Mouse (Mus musculus) limb, embryonic 11.5 days (tissue): ENCODE results near the gene Sh3pxd2a. TPM values are rescaled to one million over a fixed set of nuclear protein-coding genes. Genes with fewer than 3 reads are reported as not detected.

Source experiments
- ATAC-seq: fragments of 200-750 bp; cut with Nextera tagmentation; 2 replicates; pipeline ENCODE4 v1.8.0; 2017; ENCODE audit warnings: low read depth; ENCODE audit not compliant: insufficient number of reproducible peaks, low FRiP score, low TSS enrichment
- DNase-seq: peaks from one replicate; pipeline ENCODE4 v3.0.0-alpha.2; 2015; ENCODE audit warnings: low spot score
- H3K27ac ChIP-seq: fragments of 300-500 bp; sonication (generic); replicated peaks from 2 replicates; pipeline ENCODE4 v1.5.1; 2014; ENCODE audit warnings: low read depth, mild to moderate bottlenecking, low read length
- H3K27me3 ChIP-seq: fragments of 300-500 bp; sonication (generic); 2 replicates; pipeline ENCODE4 v1.6.1; 2014; ENCODE audit warnings: mild to moderate bottlenecking, low read length, mixed read lengths; ENCODE audit not compliant: control insufficient read depth, insufficient read depth
- H3K36me3 ChIP-seq: fragments of 300-500 bp; sonication (generic); 2 replicates; pipeline ENCODE4 v1.6.1; 2014; ENCODE audit warnings: mild to moderate bottlenecking, low read length, moderate library complexity, mixed read lengths; ENCODE audit not compliant: control insufficient read depth, insufficient read depth
- H3K4me1 ChIP-seq: fragments of 300-500 bp; sonication (generic); 2 replicates; pipeline ENCODE4 v1.6.1; 2014; ENCODE audit warnings: low read length, mixed read lengths; ENCODE audit not compliant: control insufficient read depth, insufficient read depth
- H3K4me2 ChIP-seq: fragments of 300-500 bp; sonication (generic); 2 replicates; pipeline ENCODE4 v1.6.1; 2014; ENCODE audit warnings: low read depth, mild to moderate bottlenecking, moderate library complexity; ENCODE audit not compliant: severe bottlenecking
- H3K4me3 ChIP-seq: fragments of 300-500 bp; sonication (generic); 2 replicates; pipeline ENCODE4 v1.5.1; 2014; ENCODE audit warnings: low read depth, low read length
- H3K9ac ChIP-seq: fragments of 300-500 bp; sonication (generic); 2 replicates; pipeline ENCODE4 v1.6.1; 2014; ENCODE audit warnings: mild to moderate bottlenecking, low read length
- H3K9me3 ChIP-seq: fragments of 300-500 bp; sonication (generic); 2 replicates; pipeline ENCODE4 v1.6.1; 2016; ENCODE audit warnings: low read length; ENCODE audit not compliant: control insufficient read depth
- WGBS: fragments of 180-500 bp; shearing (Covaris S2); extraction: QIAGEN DNeasy Blood & Tissue Kit; methylation state at CpG from one replicate; pipeline ENCODE4 v1.1.7; 2014; 5-methylcytosine and 5-hydroxymethylcytosine counted together
- polyA plus RNA-seq: library from polyadenylated mRNA; unstranded; fragments of >200 nt; fragmentation: Nextera tagmentation; extraction: Ambion mirVana; gene quantifications from 2 replicates; pipeline ENCODE4 v1.2.1, GENCODE M21; 2014

Gene Sh3pxd2a
- polyA plus RNA-seq, 1 experiment from 2014 or later, result 10.4 TPM

- DNase-seq (no peak), ATAC-seq (peak; percentile 45)
Observed at GRCm38 (mm10) chr19:47450261-47451137, 13.7 kb downstream of the Sh3pxd2a start.

GRCm38 (mm10) chr19:47449513-47450227 is 14.5 kb downstream of the Sh3pxd2a start:
- H3K9ac ChIP-seq, result no peak overlapping the region
- DNase-seq (no peak), ATAC-seq (no peak)
- no peaks in the 10 kb centered on the region; the same call in 1 of the 2 replicates for H3K36me3 ChIP-seq
- H3K27me3 ChIP-seq, result no peaks in the 10 kb centered on the region
- no peaks in the 10 kb centered on the region for H3K9me3 ChIP-seq
- no peak overlapping the region for H3K4me3 ChIP-seq
- WGBS, result 58% methylated on average over 4 of the region's 4 CpGs
- H3K4me2 ChIP-seq, result no peak overlapping the region
- H3K4me1 ChIP-seq, result peaks cover 32% of the 10 kb centered on the region
- H3K27ac ChIP-seq, result no peak overlapping the region

More at GRCm38 (mm10) chr19:47450261-47451137, 13.7 kb downstream of the Sh3pxd2a start:
- Histone ChIP-seq H3K9me3 (no peaks in the 10 kb centered on the region), H3K36me3 (no peaks in the 10 kb centered on the region; the same call in 1 of the 2 replicates), H3K27ac (no peak overlapping the region), H3K4me2 (no peak overlapping the region), H3K4me3 (no peak overlapping the region), H3K9ac (no peak overlapping the region), H3K27me3 (no peaks in the 10 kb centered on the region), H3K4me1 (peaks cover 32% of the 10 kb centered on the region)
- WGBS, result 37% methylated on average over 8 of the region's 8 CpGs

GRCm38 (mm10) chr19:47448618-47449151 is 15.5 kb downstream of the Sh3pxd2a start:
- Histone ChIP-seq H3K36me3 (no peaks in the 10 kb centered on the region; the same call in 1 of the 2 replicates), H3K4me1 (peaks cover 42% of the 10 kb centered on the region), H3K4me2 (no peak overlapping the region), H3K9me3 (no peaks in the 10 kb centered on the region), H3K27me3 (no peaks in the 10 kb centered on the region), H3K9ac (no peak overlapping the region), H3K4me3 (no peak overlapping the region), H3K27ac (no peak overlapping the region)
- DNase-seq, result no peak
- WGBS, result 79% methylated on average over 14 of the region's 14 CpGs
- ATAC-seq, result no peak

GRCm38 (mm10) chr19:47446841-47447365 is 17.3 kb downstream of the Sh3pxd2a start:
- ATAC-seq (no peak), DNase-seq (no peak)
- H3K4me1 ChIP-seq, result peaks cover 48% of the 10 kb centered on the region
- no peak overlapping the region for H3K4me2 ChIP-seq
- H3K36me3 ChIP-seq, result no peaks in the 10 kb centered on the region; the same call in 1 of the 2 replicates
- H3K9me3 ChIP-seq, result no peaks in the 10 kb centered on the region
- no peak overlapping the region for H3K27ac ChIP-seq
- WGBS, result 63% methylated on average over 9 of the region's 9 CpGs
- H3K4me3 ChIP-seq, result no peak overlapping the region
- H3K9ac ChIP-seq, result no peak overlapping the region
- H3K27me3 ChIP-seq, result no peaks in the 10 kb centered on the region

- Histone ChIP-seq H3K4me3 (no peak overlapping the region), H3K36me3 (no peaks in the 10 kb centered on the region; the same call in 1 of the 2 replicates), H3K27me3 (no peaks in the 10 kb centered on the region), H3K9me3 (no peaks in the 10 kb centered on the region), H3K27ac (no peak overlapping the region), H3K4me1 (peaks cover 49% of the 10 kb centered on the region), H3K9ac (no peak overlapping the region), H3K4me2 (no peak overlapping the region)
- DNase-seq, result no peak
- WGBS, result 79% methylated on average over 9 of the region's 9 CpGs
- ATAC-seq, result no peak
Observed at GRCm38 (mm10) chr19:47446130-47446529, 18.1 kb downstream of the Sh3pxd2a start.

GRCm38 (mm10) chr19:47445726-47446125 is 18.5 kb downstream of the Sh3pxd2a start:
- WGBS, result 87% methylated on average over 6 of the region's 6 CpGs
- H3K4me2 ChIP-seq, result no peak overlapping the region
- H3K27me3 ChIP-seq, result no peaks in the 10 kb centered on the region
- peaks cover 46% of the 10 kb centered on the region for H3K4me1 ChIP-seq
- no peak overlapping the region for H3K4me3 ChIP-seq
- H3K9ac ChIP-seq, result no peak overlapping the region
- H3K9me3 ChIP-seq, result no peaks in the 10 kb centered on the region
- no peak overlapping the region for H3K27ac ChIP-seq
- ATAC-seq, result no peak
- DNase-seq, result no peak
- no peaks in the 10 kb centered on the region; the same call in 1 of the 2 replicates for H3K36me3 ChIP-seq

GRCm38 (mm10) chr19:47444488-47444887 is 19.7 kb downstream of the Sh3pxd2a start:
- Histone ChIP-seq H3K9me3 (no peaks in the 10 kb centered on the region), H3K27me3 (no peaks in the 10 kb centered on the region), H3K27ac (no peak overlapping the region), H3K4me1 (peaks cover 39% of the 10 kb centered on the region), H3K36me3 (no peaks in the 10 kb centered on the region; the same call in 1 of the 2 replicates), H3K9ac (no peak overlapping the region), H3K4me2 (0 out of 2 replicates have a peak overlapping the region, but pooled peaks have one; percentile 2), H3K4me3 (no peak overlapping the region)
- DNase-seq, result peak; percentile 44
- no peak for ATAC-seq
- 9% methylated on average over 12 of the region's 12 CpGs for WGBS

- Histone ChIP-seq H3K9ac (no peak overlapping the region), H3K36me3 (no peaks in the 10 kb centered on the region), H3K9me3 (no peaks in the 10 kb centered on the region), H3K27ac (no peak overlapping the region), H3K4me2 (no peak overlapping the region), H3K27me3 (no peaks in the 10 kb centered on the region), H3K4me1 (peaks cover 30% of the 10 kb centered on the region), H3K4me3 (no peak overlapping the region)
- ATAC-seq (no peak), DNase-seq (no peak)
- WGBS, result 73% methylated on average over 6 of the region's 6 CpGs
Observed at GRCm38 (mm10) chr19:47442294-47442627, 21.9 kb downstream of the Sh3pxd2a start.
